Mouse (Mus musculus) midbrain, embryonic 16.5 days (tissue): ENCODE data around the gene Ccdc33. TPM values are rescaled to one million over a fixed set of nuclear protein-coding genes. Genes with fewer than 3 reads are reported as not detected.

Experiments used
- ATAC-seq: fragments of 200-750 bp; cut with Nextera tagmentation; 2 replicates; pipeline ENCODE4 v1.8.0; 2017; ENCODE audit warnings: moderate TSS enrichment
- H3K27ac ChIP-seq: fragments of 300-500 bp; sonication (generic); 2 replicates; pipeline ENCODE4 v1.5.1; 2014; ENCODE audit warnings: mild to moderate bottlenecking, low read length, mixed read lengths
- H3K27me3 ChIP-seq: fragments of 300-500 bp; sonication (generic); 2 replicates; pipeline ENCODE4 v1.6.1; 2014; ENCODE audit warnings: low read depth, low read length, mixed read lengths; ENCODE audit not compliant: control insufficient read depth, insufficient read depth
- H3K36me3 ChIP-seq: fragments of 300-500 bp; sonication (generic); 2 replicates; pipeline ENCODE4 v1.6.1; 2014; ENCODE audit warnings: mild to moderate bottlenecking, low read length, moderate library complexity, mixed read lengths; ENCODE audit not compliant: control insufficient read depth, insufficient read depth
- H3K4me1 ChIP-seq: fragments of 300-500 bp; sonication (generic); 2 replicates; pipeline ENCODE4 v1.6.1; 2014; ENCODE audit warnings: mild to moderate bottlenecking, low read length, mixed read lengths; ENCODE audit not compliant: control insufficient read depth, insufficient read depth
- H3K4me2 ChIP-seq: fragments of 300-500 bp; sonication (generic); 2 replicates; pipeline ENCODE4 v1.6.1; 2014; ENCODE audit warnings: mild to moderate bottlenecking, low read length, mixed read lengths
- H3K4me3 ChIP-seq: fragments of 300-500 bp; sonication (generic); 2 replicates; pipeline ENCODE4 v1.5.1; 2014; ENCODE audit warnings: low read depth, mild to moderate bottlenecking, low read length, moderate library complexity, mixed read lengths
- H3K9ac ChIP-seq: fragments of 300-500 bp; sonication (generic); 2 replicates; pipeline ENCODE4 v1.6.1; 2014; ENCODE audit warnings: low read depth, low read length, mixed read lengths
- H3K9me3 ChIP-seq: fragments of 300-500 bp; sonication (generic); replicated peaks from 2 replicates; pipeline ENCODE4 v1.6.1; 2014; ENCODE audit warnings: mild to moderate bottlenecking, low read length, mixed read lengths; ENCODE audit not compliant: control insufficient read depth, poor library complexity, severe bottlenecking
- WGBS: fragments of 180-500 bp; shearing (Covaris S2); extraction: QIAGEN DNeasy Blood & Tissue Kit; methylation state at CpG from one replicate; pipeline ENCODE4 v1.1.7; 2014; 5-methylcytosine and 5-hydroxymethylcytosine counted together
- polyA plus RNA-seq: library from polyadenylated mRNA; unstranded; fragments of >200 nt; fragmentation: Nextera tagmentation; extraction: Ambion mirVana; gene quantifications from 2 replicates; pipeline ENCODE4 v1.2.1, GENCODE M21; 2015

Ccdc33 gene
- polyA plus RNA-seq, 1 experiment from 2014 or later: 0.90 TPM

- peaks cover 49% of the 10 kb centered on the region for H3K4me1 ChIP-seq
- H3K27ac ChIP-seq: no peak overlapping the region
- H3K4me2 ChIP-seq: no peak overlapping the region
- 0 out of 2 replicates have a peak overlapping the region, but pooled peaks have one; percentile 25 for H3K9ac ChIP-seq
- 21% methylated on average over 10 of the region's 10 CpGs for WGBS
- H3K4me3 ChIP-seq: no peak overlapping the region
- peaks cover 6% of the 10 kb centered on the region for H3K27me3 ChIP-seq
- no peaks in the 10 kb centered on the region for H3K36me3 ChIP-seq
- no peak for ATAC-seq
- H3K9me3 ChIP-seq: no peaks in the 10 kb centered on the region
Measured at GRCm38 (mm10) chr9:58042391-58042790, 76.2 kb downstream of the Ccdc33 start.

GRCm38 (mm10) chr9:58040977-58041376, 77.6 kb downstream of the Ccdc33 start:
- Histone ChIP-seq H3K9ac (peak overlapping the region; percentile 38; the same call in 1 of the 2 replicates), H3K4me2 (no peak overlapping the region), H3K4me3 (no peak overlapping the region), H3K27ac (peak overlapping the region; percentile 54), H3K4me1 (peaks cover 47% of the 10 kb centered on the region), H3K36me3 (no peaks in the 10 kb centered on the region), H3K9me3 (no peaks in the 10 kb centered on the region), H3K27me3 (peaks cover 11% of the 10 kb centered on the region)
- 21% methylated on average over 4 of the region's 4 CpGs for WGBS
- ATAC-seq: no peak

GRCm38 (mm10) chr9:58038500-58039168, 80.0 kb downstream of the Ccdc33 start:
- H3K27me3 ChIP-seq: peaks cover 11% of the 10 kb centered on the region
- H3K4me2 ChIP-seq: no peak overlapping the region
- no peaks in the 10 kb centered on the region for H3K36me3 ChIP-seq
- H3K9me3 ChIP-seq: no peaks in the 10 kb centered on the region
- H3K4me1 ChIP-seq: peaks cover 33% of the 10 kb centered on the region
- WGBS: 16% methylated on average over 19 of the region's 19 CpGs
- no peak overlapping the region for H3K4me3 ChIP-seq
- H3K9ac ChIP-seq: peak overlapping the region; percentile 17; the same call in 1 of the 2 replicates
- peak overlapping the region; percentile 47; the same call in 1 of the 2 replicates for H3K27ac ChIP-seq
- peak; percentile 78 for ATAC-seq

GRCm38 (mm10) chr9:58036961-58037360, 81.7 kb downstream of the Ccdc33 start:
- no peak overlapping the region for H3K4me2 ChIP-seq
- H3K36me3 ChIP-seq: no peaks in the 10 kb centered on the region
- peaks cover 22% of the 10 kb centered on the region for H3K4me1 ChIP-seq
- no peak overlapping the region for H3K9ac ChIP-seq
- H3K27me3 ChIP-seq: peaks cover 11% of the 10 kb centered on the region
- 82% methylated on average over 4 of the region's 4 CpGs for WGBS
- no peak overlapping the region for H3K27ac ChIP-seq
- H3K4me3 ChIP-seq: no peak overlapping the region
- ATAC-seq: no peak
- no peaks in the 10 kb centered on the region for H3K9me3 ChIP-seq

- Histone ChIP-seq H3K9me3 (no peaks in the 10 kb centered on the region), H3K4me2 (no peak overlapping the region), H3K27me3 (peaks cover 11% of the 10 kb centered on the region), H3K4me3 (no peak overlapping the region), H3K9ac (no peak overlapping the region), H3K36me3 (no peaks in the 10 kb centered on the region), H3K27ac (no peak overlapping the region), H3K4me1 (peaks cover 14% of the 10 kb centered on the region)
- no peak for ATAC-seq
- WGBS: 76% methylated on average over 7 of the region's 7 CpGs
Measured at GRCm38 (mm10) chr9:58035951-58036698, 82.5 kb downstream of the Ccdc33 start.

- no peak overlapping the region for H3K9ac ChIP-seq
- H3K4me3 ChIP-seq: no peak overlapping the region
- peaks cover 11% of the 10 kb centered on the region for H3K27me3 ChIP-seq
- no peaks in the 10 kb centered on the region for H3K36me3 ChIP-seq
- H3K9me3 ChIP-seq: no peaks in the 10 kb centered on the region
- no peak for ATAC-seq
- H3K27ac ChIP-seq: no peak overlapping the region
- H3K4me2 ChIP-seq: no peak overlapping the region
- WGBS: 54% methylated on average over 2 of the region's 2 CpGs
- H3K4me1 ChIP-seq: peaks cover 8% of the 10 kb centered on the region; the same call in 1 of the 2 replicates
Measured at GRCm38 (mm10) chr9:58035519-58035918, 83.1 kb downstream of the Ccdc33 start.

DNA sequence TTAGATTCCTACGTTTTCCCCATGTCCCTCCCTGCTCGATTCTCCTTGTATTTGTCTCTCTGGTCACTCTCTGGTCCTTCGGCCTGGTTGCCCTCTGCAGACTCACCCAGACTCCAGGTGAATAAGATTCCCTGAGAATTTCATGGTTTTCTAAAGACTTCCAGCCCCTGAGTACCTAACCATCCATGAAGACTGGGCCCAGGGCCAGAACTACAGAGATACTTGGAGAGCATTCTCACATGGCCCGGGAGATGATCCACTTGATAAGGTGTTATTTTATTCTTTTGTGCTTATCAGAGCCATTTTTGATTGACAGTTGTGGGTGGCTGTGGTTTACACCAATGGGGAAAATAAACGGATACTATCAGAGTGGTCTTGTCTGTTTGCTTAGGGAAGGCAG, 86.7 kb downstream of the Ccdc33 start:
- no peak overlapping the region for H3K4me3 ChIP-seq
- ATAC-seq: no peak
- H3K27me3 ChIP-seq: 0 out of 2 replicates have a peak, but pooled peaks cover under 1% of the 10 kb centered on the region
- H3K4me2 ChIP-seq: no peak overlapping the region
- WGBS: 77% methylated on average over 5 of the region's 5 CpGs
- H3K9ac ChIP-seq: no peak overlapping the region
- no peaks in the 10 kb centered on the region for H3K36me3 ChIP-seq
- H3K9me3 ChIP-seq: no peaks in the 10 kb centered on the region
- H3K4me1 ChIP-seq: no peaks in the 10 kb centered on the region
- no peak overlapping the region for H3K27ac ChIP-seq

DNA sequence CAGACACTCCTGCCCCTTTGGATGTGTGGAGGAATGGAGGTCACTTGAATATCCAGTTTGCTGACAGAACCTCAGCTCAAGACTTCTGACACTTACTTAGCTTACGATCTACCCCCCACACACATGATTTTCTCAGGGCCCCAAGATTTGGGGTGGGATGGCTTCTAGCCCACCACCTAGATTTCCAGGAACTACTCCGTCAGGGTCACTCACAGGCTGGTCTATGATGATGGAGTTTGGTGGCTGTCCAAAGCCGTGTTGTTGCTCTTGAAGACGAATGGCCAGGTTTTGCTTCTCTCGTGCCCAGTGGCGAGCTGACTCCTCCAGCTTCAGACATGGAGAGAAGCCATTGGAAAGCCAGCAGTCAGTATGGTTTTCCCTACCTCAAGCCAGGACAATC, 89.0 kb downstream of the Ccdc33 start:
- no peak overlapping the region for H3K4me2 ChIP-seq
- H3K4me3 ChIP-seq: no peak overlapping the region
- H3K27me3 ChIP-seq: no peaks in the 10 kb centered on the region
- no peak for ATAC-seq
- 89% methylated on average over 6 of the region's 6 CpGs for WGBS
- no peaks in the 10 kb centered on the region for H3K4me1 ChIP-seq
- H3K9ac ChIP-seq: no peak overlapping the region
- no peaks in the 10 kb centered on the region for H3K36me3 ChIP-seq
- no peaks in the 10 kb centered on the region for H3K9me3 ChIP-seq
- no peak overlapping the region for H3K27ac ChIP-seq

- no peak overlapping the region for H3K9ac ChIP-seq
- H3K4me1 ChIP-seq: no peaks in the 10 kb centered on the region
- no peak overlapping the region for H3K4me3 ChIP-seq
- no peak overlapping the region for H3K4me2 ChIP-seq
- H3K9me3 ChIP-seq: no peaks in the 10 kb centered on the region
- H3K27ac ChIP-seq: no peak overlapping the region
- no peaks in the 10 kb centered on the region for H3K36me3 ChIP-seq
- ATAC-seq: no peak
- WGBS: 65% methylated on average over 5 of the region's 5 CpGs
- no peaks in the 10 kb centered on the region for H3K27me3 ChIP-seq
Measured at GRCm38 (mm10) chr9:58028841-58029240, 89.8 kb downstream of the Ccdc33 start.
